Mouse (Mus musculus) MEL (cell line): ENCODE data around the gene Cd207.

Experiments
- BHLHE40 ChIP-seq: IDR thresholded peaks from 2 replicates; pipeline ENCODE4 v1.6.1; 2012; ENCODE audit warnings: low read depth, mild to moderate bottlenecking, inconsistent platforms, low read length, improper control_type of control experiment, borderline replicate concordance
- CHD2 ChIP-seq: IDR thresholded peaks from 2 replicates; pipeline ENCODE4 v1.6.1; 2011; ENCODE audit warnings: low read length, improper control_type of control experiment
- CTCF ChIP-seq, 3 experiments: IDR thresholded peaks in 2 of 3; conservative IDR thresholded peaks in 1 of 3; 2 replicates each; pipeline ENCODE4 v1.5.1; 2011 to 2012; ENCODE audit warnings: low read length in 3 of 3, low read depth in 2 of 3, mild to moderate bottlenecking in 2 of 3, improper control_type of control experiment in 1 of 3, inconsistent platforms in 1 of 3, mixed read lengths in 1 of 3, moderate library complexity in 1 of 3; ENCODE audit not compliant: control insufficient read depth in 1 of 3, insufficient read depth in 1 of 3, poor library complexity in 1 of 3, severe bottlenecking in 1 of 3
- E2F4 ChIP-seq: IDR thresholded peaks from 2 replicates; pipeline ENCODE4 v1.6.1; 2011; ENCODE audit warnings: low read depth, low read length, improper control_type of control experiment, borderline replicate concordance
- EP300 ChIP-seq, 2 experiments: IDR thresholded peaks; 2 replicates each; pipeline ENCODE4 v1.6.1; 2011; ENCODE audit warnings: improper control_type of control experiment in 2 of 2, low read length in 2 of 2, low read depth in 1 of 2, mild to moderate bottlenecking in 1 of 2
- ETS1 ChIP-seq: IDR thresholded peaks from 2 replicates; pipeline ENCODE4 v1.6.1; 2012; ENCODE audit warnings: low read depth, mild to moderate bottlenecking, inconsistent platforms, low read length, improper control_type of control experiment, moderate library complexity
- GATA1 ChIP-seq: IDR thresholded peaks from 2 replicates; pipeline ENCODE4 v1.6.1; 2011; ENCODE audit warnings: low read depth, low read length, improper control_type of control experiment
- HCFC1 ChIP-seq: IDR thresholded peaks from 2 replicates; pipeline ENCODE4 v1.6.1; 2012; ENCODE audit warnings: low read depth, mild to moderate bottlenecking, inconsistent platforms, low read length, improper control_type of control experiment, moderate library complexity
- MAX ChIP-seq: IDR thresholded peaks from 2 replicates; pipeline ENCODE4 v1.6.1; 2011; ENCODE audit warnings: low read length, improper control_type of control experiment
- POLR2A ChIP-seq, 2 experiments: IDR thresholded peaks; 2 replicates each; pipeline ENCODE4 v1.6.1; 2011 to 2012; ENCODE audit warnings: low read length in 2 of 2, mild to moderate bottlenecking in 2 of 2, control low read depth in 1 of 2, improper control_type of control experiment in 1 of 2, low read depth in 1 of 2, moderate library complexity in 1 of 2; ENCODE audit not compliant: control insufficient read depth in 1 of 2, insufficient read depth in 1 of 2, poor library complexity in 1 of 2
- RAD21 ChIP-seq: IDR thresholded peaks from 2 replicates; pipeline ENCODE4 v1.6.1; 2011; ENCODE audit warnings: mild to moderate bottlenecking, low read depth, low read length, improper control_type of control experiment
- RCOR1 ChIP-seq: IDR thresholded peaks from 2 replicates; pipeline ENCODE4 v1.6.1; 2012; ENCODE audit warnings: low read depth, mild to moderate bottlenecking, inconsistent platforms, low read length, improper control_type of control experiment
- TBP ChIP-seq: IDR thresholded peaks from 2 replicates; pipeline ENCODE4 v1.8.0; 2011; ENCODE audit warnings: low read depth, low read length, improper control_type of control experiment

GRCm38 (mm10) chr6:83689374-83689773, 11.7 kb upstream of the Cd207 start:
- TF ChIP-seq CTCF (IDR thresholded peaks at IDR 0.05 in 2 of 3, conservative IDR thresholded peaks at IDR 0.05 in 1 of 3; ENCODE audit: control insufficient read depth in 1 of 3, insufficient read depth in 1 of 3, low read depth in 2 of 3, low read length in 3 of 3, poor library complexity in 1 of 3, severe bottlenecking in 1 of 3) (no peak), ETS1 (no peak), POLR2A (IDR thresholded peaks at IDR 0.05; ENCODE audit: control insufficient read depth in 1 of 2, insufficient read depth in 1 of 2, low read depth in 1 of 2, low read length in 2 of 2, poor library complexity in 1 of 2) (no peak), GATA1 (no peak), EP300 (IDR thresholded peaks at IDR 0.05; ENCODE audit: low read depth in 1 of 2, low read length in 2 of 2) (no peak), MAX (no peak), RCOR1 (no peak), E2F4 (no peak), BHLHE40 (no peak), CHD2 (no peak), RAD21 (no peak), HCFC1 (no peak), TBP (no peak)
